Mouse (Mus musculus) limb, embryonic 10.5 days (tissue): ENCODE data around the gene Zbtb14. TPM values are rescaled to one million over a fixed set of nuclear protein-coding genes. Genes with fewer than 3 reads are reported as not detected.

ENCODE experiments used
- DNase-seq: peaks from one replicate; pipeline ENCODE4 v3.0.0-alpha.2; 2017; ENCODE audit warnings: low spot score
- H3K27ac ChIP-seq: fragments of 300-500 bp; sonication (generic); 2 replicates; pipeline ENCODE4 v1.5.1; 2016; ENCODE audit warnings: mild to moderate bottlenecking
- H3K27me3 ChIP-seq: fragments of 300-500 bp; sonication (generic); 2 replicates; pipeline ENCODE4 v1.6.1; 2016; ENCODE audit warnings: low read depth, mild to moderate bottlenecking; ENCODE audit not compliant: poor library complexity, severe bottlenecking
- H3K36me3 ChIP-seq: fragments of 300-500 bp; sonication (generic); 2 replicates; pipeline ENCODE4 v1.6.1; 2016; ENCODE audit warnings: mild to moderate bottlenecking, moderate library complexity
- H3K4me1 ChIP-seq: fragments of 300-500 bp; sonication (generic); 2 replicates; pipeline ENCODE4 v1.6.1; 2016
- H3K4me3 ChIP-seq: fragments of 300-500 bp; sonication (generic); 2 replicates; pipeline ENCODE4 v1.5.1; 2016; ENCODE audit warnings: mild to moderate bottlenecking, moderate library complexity
- H3K9me3 ChIP-seq: fragments of 300-500 bp; sonication (generic); replicated peaks from 2 replicates; pipeline ENCODE4 v1.6.1; 2016; ENCODE audit warnings: mild to moderate bottlenecking
- WGBS: fragments of 180-500 bp; shearing (Covaris S2); methylation state at CpG from one replicate; pipeline ENCODE4 v1.1.7; 2016; 5-methylcytosine and 5-hydroxymethylcytosine counted together
- polyA plus RNA-seq: library from polyadenylated mRNA; unstranded; fragments of >200 nt; fragmentation: Nextera tagmentation; extraction: Ambion mirVana; gene quantifications from 2 replicates; pipeline ENCODE4 v1.2.1, GENCODE M21; 2016

The Zbtb14 gene
- 26.6 and 30.3 TPM in 2 replicates for polyA plus RNA-seq

- DNase-seq = peak; percentile 95
These were observed at the start of gene Zbtb14 for GRCm38 (mm10) chr17:69382511-69383100. Gene Zbtb14, plus strand, starts transcription at chr17:69383050.

DNA sequence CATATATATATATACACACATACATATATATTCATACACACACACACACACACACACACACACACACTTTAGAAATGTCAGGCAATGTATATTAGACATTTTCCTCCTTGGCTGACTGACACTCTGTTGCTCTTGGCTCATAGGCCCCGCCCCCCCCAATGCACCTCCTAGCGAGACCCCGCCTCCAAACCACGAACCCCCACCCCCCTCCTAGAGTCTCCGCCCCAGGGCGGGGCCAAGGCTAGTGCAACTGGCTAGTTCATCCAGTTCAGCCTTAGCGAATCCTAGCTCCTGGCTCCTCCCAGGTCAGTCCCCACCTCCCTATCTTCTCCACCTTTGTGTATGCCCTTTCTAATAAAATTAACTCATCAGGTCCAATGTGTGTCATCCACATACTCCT, 36.8 kb upstream of the Zbtb14 start:
- Histone ChIP-seq H3K4me1 (no peaks in the 10 kb centered on the region), H3K4me3 (no peak overlapping the region), H3K9me3 (no peaks in the 10 kb centered on the region), H3K36me3 (no peaks in the 10 kb centered on the region), H3K27me3 (no peaks in the 10 kb centered on the region), H3K27ac (no peak overlapping the region)
- no peak for DNase-seq
- WGBS = 83% methylated on average over 7 of the region's 7 CpGs

More at GRCm38 (mm10) chr17:69382511-69383100, at the start of gene Zbtb14:
- H3K9me3 ChIP-seq = no peaks in the 10 kb centered on the region
- under 1% methylated on average over 61 of the region's 72 CpGs for WGBS
- peaks cover 16% of the 10 kb centered on the region for H3K4me1 ChIP-seq
- no peaks in the 10 kb centered on the region for H3K27me3 ChIP-seq
- peaks cover 15% of the 10 kb centered on the region for H3K36me3 ChIP-seq
- H3K4me3 ChIP-seq = peak within 1 kb of the TSS; percentile 90
- H3K27ac ChIP-seq = peak within 1 kb of the TSS; percentile 100

- no peaks in the 10 kb centered on the region for H3K27me3 ChIP-seq
- H3K36me3 ChIP-seq = no peaks in the 10 kb centered on the region
- H3K4me1 ChIP-seq = no peaks in the 10 kb centered on the region
- no peak overlapping the region for H3K4me3 ChIP-seq
- 29% methylated on average over 8 of the region's 8 CpGs for WGBS
- no peaks in the 10 kb centered on the region for H3K9me3 ChIP-seq
- no peak overlapping the region for H3K27ac ChIP-seq
- peak; percentile 49 for DNase-seq
These were observed 33.8 kb upstream of the Zbtb14 start for GRCm38 (mm10) chr17:69349014-69349531.

DNA sequence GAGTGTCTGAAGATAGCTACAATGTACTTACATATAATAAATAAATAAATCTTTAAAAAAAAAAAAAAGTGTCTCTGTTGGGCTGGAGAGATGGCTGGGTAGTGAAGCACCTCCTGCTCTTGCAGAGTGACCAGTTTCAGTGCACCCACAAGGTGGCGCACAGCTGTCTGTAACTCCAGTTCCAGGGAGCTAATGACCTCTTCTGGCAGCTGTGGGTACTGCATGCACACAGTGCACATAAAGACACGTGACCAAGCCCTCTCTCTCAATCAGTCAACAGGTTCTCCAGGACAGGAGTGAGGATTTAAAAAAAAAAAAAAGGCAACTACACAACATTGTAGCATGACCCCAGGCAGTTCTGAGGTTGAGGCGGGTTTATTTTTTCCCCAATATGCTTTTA, 17.8 kb upstream of the Zbtb14 start:
- WGBS = 91% methylated on average over 3 of the region's 3 CpGs
- no peak for DNase-seq

GRCm38 (mm10) chr17:69380838-69381237, 2.0 kb upstream of the Zbtb14 start:
- 95% methylated on average over 8 of the region's 8 CpGs for WGBS
- DNase-seq = no peak
- Histone ChIP-seq H3K36me3 (no peaks in the 10 kb centered on the region), H3K4me1 (peaks cover 16% of the 10 kb centered on the region), H3K9me3 (no peaks in the 10 kb centered on the region), H3K27ac (no peak overlapping the region), H3K27me3 (no peaks in the 10 kb centered on the region), H3K4me3 (no peak overlapping the region)

More for the DNA sequence above, 17.8 kb upstream of the Zbtb14 start:
- H3K4me3 ChIP-seq = no peak overlapping the region
- no peak overlapping the region for H3K27ac ChIP-seq
- no peaks in the 10 kb centered on the region for H3K4me1 ChIP-seq
- no peaks in the 10 kb centered on the region for H3K27me3 ChIP-seq
- no peaks in the 10 kb centered on the region for H3K36me3 ChIP-seq
- H3K9me3 ChIP-seq = no peaks in the 10 kb centered on the region

- Histone ChIP-seq H3K27me3 (no peaks in the 10 kb centered on the region), H3K9me3 (no peaks in the 10 kb centered on the region), H3K27ac (peak overlapping the region; percentile 100), H3K4me3 (peak overlapping the region; percentile 90), H3K4me1 (peaks cover 16% of the 10 kb centered on the region), H3K36me3 (peaks cover 23% of the 10 kb centered on the region)
- 4% methylated on average over 123 of the region's 128 CpGs for WGBS
- DNase-seq = peak; percentile 82
These were observed 521 bp downstream of the Zbtb14 start for GRCm38 (mm10) chr17:69383201-69383940.

DNA sequence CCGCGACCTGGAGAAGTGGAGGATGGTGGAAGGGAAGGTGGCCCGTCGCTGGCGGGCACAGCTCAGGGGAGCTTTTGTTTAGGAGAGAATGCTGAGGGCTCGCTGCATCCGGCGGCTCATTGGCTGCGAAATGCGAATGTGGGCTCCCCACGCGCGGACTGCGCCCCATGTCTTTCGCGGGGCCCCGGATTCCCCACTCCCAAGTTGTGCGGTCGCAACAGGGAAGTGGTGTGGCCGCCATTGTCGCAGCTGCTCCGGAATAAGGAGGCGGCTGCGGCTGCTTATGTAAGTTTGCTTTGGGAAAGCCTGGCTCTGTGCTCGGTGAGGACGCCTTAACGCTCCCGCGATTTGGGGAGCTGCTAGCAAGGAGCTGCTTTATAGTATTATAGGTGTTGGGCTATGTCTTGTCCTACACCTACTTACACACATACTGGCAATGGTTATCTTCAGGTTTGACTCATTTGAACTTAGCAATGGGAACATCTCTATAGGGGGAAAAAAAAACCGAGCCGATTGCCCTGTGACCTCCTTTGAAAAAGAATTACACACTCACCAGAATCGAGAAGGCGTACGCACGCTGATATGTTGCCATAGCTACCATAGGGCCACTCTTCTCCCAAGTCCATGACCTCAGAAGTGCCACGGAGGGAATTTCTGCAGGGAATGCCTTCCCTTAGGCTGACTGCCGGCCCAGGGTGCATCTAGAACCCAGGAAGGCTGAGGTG, 1.3 kb downstream of the Zbtb14 start:
- WGBS = under 1% methylated on average over 36 of the region's 37 CpGs
- peaks cover 16% of the 10 kb centered on the region for H3K4me1 ChIP-seq
- peaks cover 24% of the 10 kb centered on the region for H3K36me3 ChIP-seq

GRCm38 (mm10) chr17:69396147-69397033, 13.5 kb downstream of the Zbtb14 start:
- Histone ChIP-seq H3K27me3 (no peaks in the 10 kb centered on the region), H3K4me1 (0 out of 2 replicates have a peak, but pooled peaks cover 2% of the 10 kb centered on the region), H3K36me3 (peaks cover 4% of the 10 kb centered on the region; the same call in 1 of the 2 replicates), H3K9me3 (no peaks in the 10 kb centered on the region), H3K4me3 (no peak overlapping the region), H3K27ac (no peak overlapping the region)
- 56% methylated on average over 15 of the region's 16 CpGs for WGBS
- DNase-seq = no peak

More for the DNA sequence above, 1.3 kb downstream of the Zbtb14 start:
- DNase-seq = peak; percentile 74
- Histone ChIP-seq H3K27me3 (no peaks in the 10 kb centered on the region), H3K4me3 (peak overlapping the region; percentile 90), H3K9me3 (no peaks in the 10 kb centered on the region), H3K27ac (peak overlapping the region; percentile 100)

DNA sequence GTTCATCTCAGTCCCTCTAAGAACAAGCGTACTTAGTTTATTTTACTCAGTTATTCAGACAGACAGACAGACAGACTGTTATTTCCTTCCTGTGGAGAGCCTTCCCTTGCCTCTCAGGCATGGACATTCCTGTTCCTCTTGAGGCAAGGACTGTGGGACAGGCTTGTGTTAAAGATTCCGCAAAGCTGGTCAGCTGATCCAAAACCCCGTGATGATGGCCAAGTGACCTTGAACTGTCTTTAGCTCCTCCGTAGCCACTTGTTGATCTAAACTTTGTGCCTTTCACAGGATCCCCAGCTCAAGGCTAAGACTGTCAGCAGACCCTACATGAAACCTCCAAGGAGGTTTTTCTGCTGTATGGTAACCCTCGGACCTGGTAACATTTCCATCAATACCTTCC, 14.3 kb downstream of the Zbtb14 start:
- WGBS = 82% methylated on average over 5 of the region's 5 CpGs
- no peak for DNase-seq
- H3K27me3 ChIP-seq = no peaks in the 10 kb centered on the region
- no peaks in the 10 kb centered on the region for H3K9me3 ChIP-seq
- no peak overlapping the region for H3K27ac ChIP-seq
- 0 out of 2 replicates have a peak, but pooled peaks cover 2% of the 10 kb centered on the region for H3K4me1 ChIP-seq
- no peak overlapping the region for H3K4me3 ChIP-seq
- H3K36me3 ChIP-seq = no peaks in the 10 kb centered on the region

GRCm38 (mm10) chr17:69398092-69398491, 15.2 kb downstream of the Zbtb14 start:
- no peaks in the 10 kb centered on the region for H3K9me3 ChIP-seq
- no peak for DNase-seq
- 0 out of 2 replicates have a peak, but pooled peaks cover 2% of the 10 kb centered on the region for H3K4me1 ChIP-seq
- H3K27me3 ChIP-seq = no peaks in the 10 kb centered on the region
- H3K36me3 ChIP-seq = no peaks in the 10 kb centered on the region
- no peak overlapping the region for H3K27ac ChIP-seq
- no peak overlapping the region for H3K4me3 ChIP-seq

DNA sequence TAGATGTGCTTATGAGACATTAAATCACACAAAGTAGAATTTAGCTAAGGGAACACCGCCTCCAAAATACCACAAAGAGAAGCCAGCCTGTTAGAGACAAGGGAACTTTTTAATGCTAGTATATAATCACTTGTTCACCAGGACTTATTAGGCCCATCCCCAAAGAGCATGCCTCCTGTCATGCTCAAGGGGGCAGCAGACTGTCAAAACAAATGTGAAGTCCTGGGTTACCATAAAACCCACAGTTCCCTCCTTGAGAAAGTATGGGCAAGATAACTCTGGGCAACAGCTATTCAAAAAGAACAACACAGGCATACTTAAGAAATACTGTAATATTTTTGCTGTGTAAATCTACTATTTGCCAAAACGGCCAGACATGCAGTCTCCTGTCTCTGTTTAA, 18.3 kb downstream of the Zbtb14 start:
- Histone ChIP-seq H3K36me3 (no peaks in the 10 kb centered on the region), H3K27me3 (no peaks in the 10 kb centered on the region), H3K27ac (no peak overlapping the region), H3K4me1 (0 out of 2 replicates have a peak, but pooled peaks cover under 1% of the 10 kb centered on the region), H3K4me3 (no peak overlapping the region), H3K9me3 (no peaks in the 10 kb centered on the region)
- WGBS = 84% methylated on average over 2 of the region's 2 CpGs
- DNase-seq = no peak

GRCm38 (mm10) chr17:69416163-69416562, 33.3 kb downstream of the Zbtb14 start:
- H3K4me3 ChIP-seq = peak overlapping the region; percentile 76
- no peaks in the 10 kb centered on the region for H3K36me3 ChIP-seq
- no peaks in the 10 kb centered on the region for H3K9me3 ChIP-seq
- no peak overlapping the region for H3K27ac ChIP-seq
- DNase-seq = no peak
- no peaks in the 10 kb centered on the region for H3K27me3 ChIP-seq
- peaks cover 13% of the 10 kb centered on the region for H3K4me1 ChIP-seq
